Mouse (Mus musculus) forebrain, embryonic 11.5 days (tissue): Measurements from ENCODE around the gene Zbtb4. TPM values are rescaled to one million over a fixed set of nuclear protein-coding genes. Genes with fewer than 3 reads are reported as not detected.

Source experiments
- ATAC-seq: fragments of 200-750 bp; cut with Nextera tagmentation; replicated peaks from 2 replicates; pipeline ENCODE4 v1.8.0; 2017; ENCODE audit warnings: moderate TSS enrichment; ENCODE audit not compliant: low FRiP score
- DNase-seq: peaks from one replicate; pipeline ENCODE4 v3.0.0-alpha.2; 2017; ENCODE audit warnings: low spot score
- H3K27ac ChIP-seq: fragments of 300-500 bp; sonication (generic); 2 replicates; pipeline ENCODE4 v1.5.1; 2014; ENCODE audit warnings: low read depth, low read length
- H3K27me3 ChIP-seq: fragments of 300-500 bp; sonication (generic); 2 replicates; pipeline ENCODE4 v1.6.1; 2014; ENCODE audit warnings: mild to moderate bottlenecking, low read length, mixed read lengths; ENCODE audit not compliant: control insufficient read depth, insufficient read depth
- H3K36me3 ChIP-seq: fragments of 300-500 bp; sonication (generic); 2 replicates; pipeline ENCODE4 v1.6.1; 2014; ENCODE audit warnings: mild to moderate bottlenecking, low read length, moderate library complexity, mixed read lengths; ENCODE audit not compliant: control insufficient read depth, insufficient read depth
- H3K4me1 ChIP-seq: fragments of 300-500 bp; sonication (generic); replicated peaks from 2 replicates; pipeline ENCODE4 v1.6.1; 2014; ENCODE audit warnings: low read length, mixed read lengths; ENCODE audit not compliant: control insufficient read depth, insufficient read depth
- H3K4me2 ChIP-seq: fragments of 300-500 bp; sonication (generic); 2 replicates; pipeline ENCODE4 v1.6.1; 2014; ENCODE audit warnings: low read depth, mild to moderate bottlenecking, low read length, moderate library complexity, mixed read lengths; ENCODE audit not compliant: severe bottlenecking
- H3K4me3 ChIP-seq: fragments of 300-500 bp; sonication (generic); 2 replicates; pipeline ENCODE4 v1.5.1; 2014; ENCODE audit warnings: low read depth, low read length
- H3K9ac ChIP-seq: fragments of 300-500 bp; sonication (generic); 2 replicates; pipeline ENCODE4 v1.6.1; 2014; ENCODE audit warnings: low read length
- H3K9me3 ChIP-seq: fragments of 300-500 bp; sonication (generic); 2 replicates; pipeline ENCODE4 v1.6.1; 2016; ENCODE audit warnings: low read length, mixed read lengths; ENCODE audit not compliant: control insufficient read depth
- WGBS: fragments of 180-500 bp; shearing (Covaris S2); extraction: QIAGEN DNeasy Blood & Tissue Kit; methylation state at CpG from one replicate; pipeline ENCODE4 v1.1.7; 2014; 5-methylcytosine and 5-hydroxymethylcytosine counted together
- polyA plus RNA-seq: library from polyadenylated mRNA; unstranded; fragments of >200 nt; fragmentation: Nextera tagmentation; extraction: Ambion mirVana; gene quantifications from 2 replicates; pipeline ENCODE4 v1.2.1, GENCODE M21; 2014

Zbtb4 gene
- polyA plus RNA-seq, 1 experiment from 2014 or later = 1.1 TPM

DNA sequence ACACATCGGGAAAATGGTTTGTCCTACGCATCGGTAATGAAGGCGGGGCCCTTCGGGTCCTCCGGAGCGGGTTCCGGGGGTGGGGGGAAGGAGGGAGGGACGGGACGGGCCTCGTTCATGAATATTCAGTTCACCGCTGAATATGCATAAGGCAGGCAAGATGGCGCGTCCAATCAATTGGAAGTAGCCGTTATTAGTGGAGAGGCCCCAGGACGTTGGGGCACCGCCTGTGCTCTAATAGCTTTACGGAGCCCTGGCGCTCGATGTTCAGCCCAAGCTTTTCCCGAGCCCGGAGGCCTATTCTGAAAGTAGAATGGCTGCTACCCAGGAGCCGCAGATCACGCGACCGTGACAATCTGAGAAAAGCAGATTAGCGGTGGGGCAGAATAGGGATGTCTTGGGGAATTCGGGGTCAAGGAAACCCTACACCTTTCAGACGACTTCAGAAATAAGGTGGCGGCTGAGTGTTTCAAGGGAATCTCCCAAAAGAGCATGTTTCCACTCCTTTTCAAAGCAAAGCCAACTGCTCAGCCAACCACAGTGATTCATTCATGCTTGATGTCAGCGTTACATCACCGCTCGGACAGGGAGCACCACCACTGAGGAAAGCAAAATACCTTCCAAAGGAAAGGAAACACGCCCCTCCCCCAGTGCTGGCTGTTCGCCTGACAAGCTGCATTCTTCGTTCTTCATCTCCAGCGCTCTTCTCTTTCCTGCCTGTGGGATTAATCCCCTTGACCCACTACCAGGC, 6.6 kb upstream of the Zbtb4 start:
- Histone ChIP-seq H3K4me2 (peak overlapping the region; percentile 65), H3K27ac (peak overlapping the region; percentile 99), H3K9me3 (no peaks in the 10 kb centered on the region), H3K36me3 (no peaks in the 10 kb centered on the region), H3K4me1 (peaks cover 17% of the 10 kb centered on the region), H3K9ac (peak overlapping the region; percentile 83), H3K27me3 (no peaks in the 10 kb centered on the region), H3K4me3 (peak overlapping the region; percentile 61)
- peak; percentile 87 for ATAC-seq
- peak; percentile 94 for DNase-seq
- under 1% methylated on average over 37 of the region's 37 CpGs for WGBS

DNA sequence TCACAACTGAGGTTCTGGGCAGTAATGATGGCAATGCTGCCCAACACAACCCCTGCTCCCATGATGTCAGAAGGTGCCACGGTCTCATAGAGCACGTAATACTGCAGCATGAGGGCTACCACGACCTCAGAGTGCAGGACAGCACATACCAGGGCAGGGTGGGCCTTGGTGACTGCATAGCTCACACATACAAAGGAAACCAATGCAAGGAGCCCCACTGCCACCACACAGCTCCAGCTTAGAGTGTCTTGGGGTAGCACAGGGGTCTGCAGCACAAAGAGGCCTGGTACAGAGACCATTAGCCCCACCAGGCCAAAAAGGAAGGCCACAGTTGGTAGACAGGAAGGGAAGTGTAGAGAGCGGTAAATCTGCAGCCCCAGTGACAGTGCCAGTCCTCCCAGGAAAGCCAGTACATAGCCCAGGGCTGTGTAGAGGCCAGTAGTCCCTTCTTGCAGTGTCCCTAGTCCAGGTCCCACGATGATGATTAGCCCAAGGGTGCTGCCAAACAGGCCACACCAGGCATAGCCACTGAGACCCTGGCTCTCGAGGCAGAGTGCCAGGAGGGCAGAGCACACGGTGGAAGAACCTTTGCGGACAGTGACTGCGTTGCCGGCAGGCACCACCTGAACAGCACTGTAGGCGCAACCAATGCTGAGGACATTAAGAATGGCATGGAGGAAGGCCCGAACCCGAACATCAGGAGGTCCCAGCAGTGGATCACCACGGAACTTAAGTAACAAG, 5.4 kb upstream of the Zbtb4 start:
- no peaks in the 10 kb centered on the region for H3K9me3 ChIP-seq
- peak overlapping the region; percentile 83 for H3K9ac ChIP-seq
- DNase-seq = no peak
- no peak for ATAC-seq
- no peaks in the 10 kb centered on the region for H3K36me3 ChIP-seq
- peak overlapping the region; percentile 65 for H3K4me2 ChIP-seq
- no peaks in the 10 kb centered on the region for H3K27me3 ChIP-seq
- 83% methylated on average over 14 of the region's 14 CpGs for WGBS
- peak overlapping the region; percentile 61 for H3K4me3 ChIP-seq
- peak overlapping the region; percentile 99 for H3K27ac ChIP-seq
- peaks cover 17% of the 10 kb centered on the region for H3K4me1 ChIP-seq

DNA sequence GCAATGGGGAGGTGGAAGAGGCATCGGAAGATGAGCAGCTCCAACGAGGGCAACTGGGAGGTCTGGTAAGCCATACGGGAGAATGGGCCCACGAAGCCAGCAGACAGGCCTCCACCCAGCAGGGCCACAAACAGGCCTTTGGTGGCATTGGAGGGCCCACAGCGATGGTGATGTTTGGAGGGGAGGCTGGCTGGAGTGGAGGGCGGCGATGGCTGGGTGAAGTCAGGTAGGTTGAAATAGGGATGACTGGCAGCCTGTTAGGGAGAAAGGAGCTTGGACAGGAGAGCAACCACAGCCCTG, 4.9 kb upstream of the Zbtb4 start:
- ATAC-seq (no peak), DNase-seq (no peak)
- Histone ChIP-seq H3K36me3 (no peaks in the 10 kb centered on the region), H3K9ac (no peak overlapping the region; the same call in 1 of the 2 replicates), H3K27me3 (no peaks in the 10 kb centered on the region), H3K4me3 (no peak overlapping the region), H3K9me3 (no peaks in the 10 kb centered on the region), H3K4me2 (no peak overlapping the region), H3K27ac (no peak overlapping the region), H3K4me1 (peaks cover 17% of the 10 kb centered on the region)
- 96% methylated on average over 7 of the region's 7 CpGs for WGBS

DNA sequence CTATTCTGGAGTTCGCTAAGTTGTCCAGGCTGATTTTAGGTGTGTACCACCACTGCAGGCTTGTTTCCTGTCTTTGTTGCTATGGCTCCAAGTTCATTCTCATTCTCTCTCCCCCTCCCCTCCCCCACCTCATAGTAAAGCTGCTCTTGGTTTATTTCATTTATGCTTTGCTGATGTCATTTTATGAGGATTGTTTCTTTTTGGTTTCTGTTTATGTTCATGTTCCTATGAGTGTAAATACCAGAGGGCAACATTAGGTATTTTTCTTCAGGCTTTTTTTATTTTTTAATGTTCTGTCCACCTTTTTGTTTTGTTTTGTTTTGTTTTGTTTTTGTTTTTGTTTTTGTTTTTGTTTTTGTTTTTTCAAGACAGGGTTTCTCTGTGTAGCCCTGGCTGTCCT, 3.8 kb upstream of the Zbtb4 start, which contains the start of gene Slc35g3:
TSS of gene Slc35g3 (minus strand) at position 101 of the 400 bp plus-strand sequence.
- no peaks in the 10 kb centered on the region for H3K9me3 ChIP-seq
- no peak within 1 kb of the TSS for H3K27ac ChIP-seq
- WGBS = 82% methylated on average over 1 of the region's 1 CpGs
- H3K4me2 ChIP-seq = no peak within 1 kb of the TSS
- ATAC-seq (no peak), DNase-seq (no peak)
- no peak within 1 kb of the TSS; the same call in 1 of the 2 replicates for H3K9ac ChIP-seq
- no peak within 1 kb of the TSS for H3K4me3 ChIP-seq
- H3K4me1 ChIP-seq = peaks cover 17% of the 10 kb centered on the region
- no peaks in the 10 kb centered on the region for H3K36me3 ChIP-seq
- H3K27me3 ChIP-seq = no peaks in the 10 kb centered on the region

DNA sequence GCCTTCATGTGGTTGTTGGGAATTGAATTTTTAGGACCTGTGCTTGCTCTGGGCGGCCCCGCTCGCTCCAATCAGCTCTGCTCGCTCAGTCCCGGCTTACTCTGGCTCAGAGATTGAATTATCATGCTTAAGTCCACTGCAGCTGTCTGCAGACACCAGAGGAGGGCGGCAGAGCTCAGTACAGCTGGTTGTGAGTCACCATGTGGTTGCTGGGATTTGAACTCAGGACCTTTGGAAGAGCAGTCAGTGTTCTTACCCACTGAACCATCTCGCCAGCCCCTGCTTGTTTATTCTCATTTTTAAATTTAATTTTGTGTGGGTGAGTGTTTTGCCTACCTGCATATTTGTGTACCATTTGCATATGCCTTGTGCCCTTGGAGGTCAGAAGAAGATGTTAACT, 2.2 kb upstream of the Zbtb4 start:
- 73% methylated on average over 7 of the region's 7 CpGs for WGBS
- peaks cover 12% of the 10 kb centered on the region for H3K4me1 ChIP-seq
- no peak for ATAC-seq

GRCm38 (mm10) chr11:69766126-69766609, 456 bp downstream of the Zbtb4 start:
- WGBS = under 1% methylated on average over 37 of the region's 37 CpGs
- peak; percentile 75 for DNase-seq
- peak overlapping the region; percentile 86 for H3K9ac ChIP-seq

More for the DNA sequence above, 2.2 kb upstream of the Zbtb4 start:
- no peaks in the 10 kb centered on the region for H3K9me3 ChIP-seq
- no peak overlapping the region for H3K27ac ChIP-seq
- H3K4me3 ChIP-seq = no peak overlapping the region
- H3K4me2 ChIP-seq = no peak overlapping the region
- no peak overlapping the region for H3K9ac ChIP-seq
- no peaks in the 10 kb centered on the region for H3K36me3 ChIP-seq
- H3K27me3 ChIP-seq = no peaks in the 10 kb centered on the region
- no peak for DNase-seq

GRCm38 (mm10) chr11:69766872-69767624, 1.3 kb downstream of the Zbtb4 start:
- H3K9ac ChIP-seq = no peak overlapping the region
- no peaks in the 10 kb centered on the region for H3K27me3 ChIP-seq
- H3K4me2 ChIP-seq = no peak overlapping the region
- no peaks in the 10 kb centered on the region for H3K9me3 ChIP-seq
- DNase-seq = no peak
- no peak for ATAC-seq
- no peaks in the 10 kb centered on the region for H3K36me3 ChIP-seq
- WGBS = 67% methylated on average over 13 of the region's 13 CpGs
- H3K4me1 ChIP-seq = no peaks in the 10 kb centered on the region; the same call in 1 of the 2 replicates
- H3K4me3 ChIP-seq = no peak overlapping the region
- H3K27ac ChIP-seq = no peak overlapping the region

More at GRCm38 (mm10) chr11:69766126-69766609, 456 bp downstream of the Zbtb4 start:
- peak overlapping the region; percentile 81 for H3K4me3 ChIP-seq
- H3K4me1 ChIP-seq = no peaks in the 10 kb centered on the region; the same call in 1 of the 2 replicates
- peak overlapping the region; percentile 88 for H3K4me2 ChIP-seq
- no peaks in the 10 kb centered on the region for H3K36me3 ChIP-seq
- H3K9me3 ChIP-seq = no peaks in the 10 kb centered on the region
- no peaks in the 10 kb centered on the region for H3K27me3 ChIP-seq
- H3K27ac ChIP-seq = no peak overlapping the region
- ATAC-seq = peak; percentile 80

- DNase-seq (no peak), ATAC-seq (no peak)
- Histone ChIP-seq H3K27ac (no peak overlapping the region), H3K9me3 (no peaks in the 10 kb centered on the region), H3K4me3 (no peak overlapping the region), H3K4me1 (no peaks in the 10 kb centered on the region; the same call in 1 of the 2 replicates), H3K36me3 (no peaks in the 10 kb centered on the region), H3K27me3 (no peaks in the 10 kb centered on the region), H3K9ac (no peak overlapping the region), H3K4me2 (no peak overlapping the region)
- 77% methylated on average over 4 of the region's 4 CpGs for WGBS
Observed at GRCm38 (mm10) chr11:69767625-69767909, 1.9 kb downstream of the Zbtb4 start.
